Mouse (Mus musculus) lung, postnatal 0 days (tissue): ENCODE results near the gene Abca7.

ENCODE experiments used
- CTCF ChIP-seq: IDR thresholded peaks from 2 replicates; pipeline ENCODE4 v1.5.1; 2016; ENCODE audit warnings: antibody characterized with exemption, mild to moderate bottlenecking
- EP300 ChIP-seq: IDR thresholded peaks from 2 replicates; pipeline ENCODE4 v1.6.1; 2016; ENCODE audit warnings: antibody characterized with exemption, mild to moderate bottlenecking, control low read depth

DNA sequence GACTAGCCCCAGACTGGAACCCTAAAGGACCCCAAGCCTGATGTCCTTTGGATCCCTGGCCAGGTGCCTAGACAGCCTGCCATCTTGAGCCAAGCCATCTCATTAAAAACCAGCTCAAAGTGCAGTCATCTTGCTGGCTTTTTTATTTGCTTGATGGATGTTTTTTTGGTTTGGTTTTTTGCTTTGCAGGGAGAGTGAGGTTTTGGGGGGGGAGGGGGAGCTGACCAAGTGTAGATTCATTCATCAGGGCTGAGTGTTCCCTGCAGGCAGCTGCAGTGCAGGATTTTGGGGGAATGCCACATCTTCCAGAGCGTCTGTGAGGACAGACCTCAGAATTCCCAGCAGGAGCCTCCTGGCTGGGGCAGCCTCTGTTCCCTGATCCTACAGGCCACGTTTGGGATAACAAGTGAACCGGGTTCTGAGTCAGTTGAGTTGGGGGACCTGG is 27.1 kb upstream of the Abca7 start:
- TF ChIP-seq CTCF = peak; percentile 7; the same call in 1 of the 2 replicates
- TF ChIP-seq EP300 = no peak
